Mouse (Mus musculus) heart, embryonic 15.5 days (tissue): Measurements from ENCODE around the gene Qdpr. TPM values are rescaled to one million over a fixed set of nuclear protein-coding genes. Genes with fewer than 3 reads are reported as not detected.

Source experiments
- ATAC-seq: fragments of 200-750 bp; cut with Nextera tagmentation; replicated peaks from 2 replicates; pipeline ENCODE4 v1.8.0; 2017; ENCODE audit warnings: low read depth, moderate TSS enrichment; ENCODE audit not compliant: insufficient number of reproducible peaks, insufficient read depth, low FRiP score
- H3K27ac ChIP-seq: fragments of 300-500 bp; sonication (generic); 2 replicates; pipeline ENCODE4 v1.5.1; 2015; ENCODE audit warnings: mild to moderate bottlenecking, inconsistent platforms
- H3K27me3 ChIP-seq: fragments of 300-500 bp; sonication (generic); 2 replicates; pipeline ENCODE4 v1.6.1; 2015; ENCODE audit warnings: inconsistent platforms
- H3K36me3 ChIP-seq: fragments of 300-500 bp; sonication (generic); 2 replicates; pipeline ENCODE4 v1.6.1; 2015; ENCODE audit warnings: mild to moderate bottlenecking, inconsistent platforms
- H3K4me1 ChIP-seq: fragments of 300-500 bp; sonication (generic); replicated peaks from 2 replicates; pipeline ENCODE4 v1.6.1; 2015; ENCODE audit warnings: inconsistent platforms
- H3K4me2 ChIP-seq: fragments of 300-500 bp; sonication (generic); 2 replicates; pipeline ENCODE4 v1.6.1; 2015; ENCODE audit warnings: inconsistent platforms, mild to moderate bottlenecking, moderate library complexity
- H3K4me3 ChIP-seq: fragments of 300-500 bp; sonication (generic); 2 replicates; pipeline ENCODE4 v1.5.1; 2015; ENCODE audit warnings: mild to moderate bottlenecking, inconsistent platforms
- H3K9ac ChIP-seq: fragments of 300-500 bp; sonication (generic); 2 replicates; pipeline ENCODE4 v1.6.1; 2015; ENCODE audit warnings: mild to moderate bottlenecking, inconsistent platforms
- H3K9me3 ChIP-seq: fragments of 300-500 bp; sonication (generic); replicated peaks from 2 replicates; pipeline ENCODE4 v1.6.1; 2016; ENCODE audit warnings: inconsistent platforms
- WGBS: fragments of 180-500 bp; shearing (Covaris S2); methylation state at CpG from one replicate; pipeline ENCODE4 v1.1.7; 2015; ENCODE audit warnings: mixed read lengths; 5-methylcytosine and 5-hydroxymethylcytosine counted together
- polyA plus RNA-seq: library from polyadenylated mRNA; unstranded; fragments of >200 nt; fragmentation: Nextera tagmentation; extraction: Ambion mirVana; gene quantifications from 2 replicates; pipeline ENCODE4 v1.2.1, GENCODE M21; 2015

Gene Qdpr
- polyA plus RNA-seq = 100 and 106 TPM in 2 replicates

DNA sequence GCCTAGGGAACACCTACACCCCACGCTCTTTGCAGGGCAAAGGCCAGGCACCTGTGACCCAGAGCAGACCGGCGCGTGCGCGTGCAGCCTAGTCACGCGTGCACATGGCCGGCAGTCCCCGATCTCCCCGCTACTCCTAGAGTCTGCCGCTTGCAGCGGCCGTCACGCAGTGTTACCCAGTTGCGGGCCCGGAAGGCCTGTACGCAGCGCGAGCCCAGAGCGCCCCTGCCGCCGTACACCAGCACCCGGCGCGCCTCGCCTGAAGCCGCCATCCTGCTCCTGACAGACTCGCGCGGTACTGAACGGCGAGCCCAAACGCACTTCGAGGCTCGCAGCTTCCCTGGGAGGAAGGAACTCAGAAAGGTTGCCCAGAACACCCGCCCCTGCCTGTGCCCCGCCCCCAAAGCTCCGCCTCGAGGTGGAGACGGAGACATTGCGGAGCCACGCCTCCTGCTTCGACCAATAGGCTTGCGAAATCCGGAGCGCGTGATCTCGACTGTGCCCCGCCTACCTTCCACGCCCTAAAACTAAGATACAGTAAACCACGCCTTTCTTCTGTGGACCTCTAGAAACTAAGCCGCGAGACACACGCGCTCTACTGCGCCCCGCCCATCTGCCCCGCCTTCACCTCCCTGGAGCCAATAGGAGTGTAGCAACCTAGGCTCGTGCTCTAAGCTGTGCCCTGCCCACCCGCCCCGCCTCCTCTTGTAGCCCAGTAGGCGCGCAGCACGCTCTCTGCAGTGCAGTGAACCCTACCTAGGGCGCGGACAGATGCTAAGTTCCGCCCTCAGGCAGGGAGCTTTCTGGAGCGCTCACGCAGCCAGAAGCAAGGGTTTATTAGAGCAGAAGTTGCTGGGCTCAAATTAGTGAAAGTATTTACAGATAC is at the start of gene Qdpr:
Qdpr (minus strand) TSS at position 406 of the 886 bp plus-strand sequence.
- Histone ChIP-seq H3K4me1 (peaks cover 15% of the 10 kb centered on the region), H3K27ac (peak within 1 kb of the TSS; percentile 89), H3K9ac (peak within 1 kb of the TSS; percentile 87), H3K9me3 (no peaks in the 10 kb centered on the region), H3K27me3 (no peaks in the 10 kb centered on the region), H3K36me3 (no peaks in the 10 kb centered on the region), H3K4me2 (peak within 1 kb of the TSS; percentile 99), H3K4me3 (peak within 1 kb of the TSS; percentile 87)
- ATAC-seq = peak; percentile 99
- under 1% methylated on average over 70 of the region's 70 CpGs for WGBS

GRCm38 (mm10) chr5:45497564-45497963 is 47.5 kb upstream of the Qdpr start:
- peaks cover 13% of the 10 kb centered on the region for H3K4me1 ChIP-seq
- H3K4me3 ChIP-seq = no peak overlapping the region
- no peak overlapping the region for H3K27ac ChIP-seq
- peaks cover 31% of the 10 kb centered on the region for H3K36me3 ChIP-seq
- no peak overlapping the region for H3K4me2 ChIP-seq
- no peaks in the 10 kb centered on the region for H3K9me3 ChIP-seq
- no peaks in the 10 kb centered on the region for H3K27me3 ChIP-seq
- no peak for ATAC-seq
- no peak overlapping the region for H3K9ac ChIP-seq
- WGBS = 83% methylated on average over 5 of the region's 5 CpGs

GRCm38 (mm10) chr5:45496930-45497550 is 47.0 kb upstream of the Qdpr start:
- Histone ChIP-seq H3K4me2 (no peak overlapping the region), H3K27me3 (no peaks in the 10 kb centered on the region), H3K9ac (no peak overlapping the region), H3K27ac (no peak overlapping the region), H3K9me3 (no peaks in the 10 kb centered on the region), H3K4me3 (no peak overlapping the region), H3K4me1 (peaks cover 14% of the 10 kb centered on the region), H3K36me3 (peaks cover 25% of the 10 kb centered on the region; the same call in 1 of the 2 replicates)
- no peak for ATAC-seq
- WGBS = 78% methylated on average over 12 of the region's 12 CpGs

DNA sequence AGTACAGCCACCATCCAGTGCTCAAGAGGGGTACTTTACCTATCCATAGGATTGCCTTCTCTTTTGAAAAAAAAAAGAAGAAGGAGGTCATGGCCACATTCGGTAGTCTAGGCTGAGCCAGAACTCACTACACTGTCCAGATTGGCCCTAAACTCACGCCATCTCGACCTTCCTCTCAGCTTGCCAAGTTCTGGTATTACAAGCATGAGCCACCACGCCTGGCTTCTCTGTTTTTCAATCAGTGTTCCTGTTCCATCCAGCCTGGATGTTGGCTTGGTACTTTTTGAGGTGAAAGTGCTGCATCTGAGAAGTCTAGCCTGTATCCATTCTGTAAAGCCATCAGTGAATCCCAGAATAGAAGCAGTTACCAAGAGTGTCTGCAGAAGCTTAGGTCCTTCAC is 46.4 kb upstream of the Qdpr start:
- Histone ChIP-seq H3K4me1 (peaks cover 14% of the 10 kb centered on the region), H3K9ac (no peak overlapping the region), H3K36me3 (peaks cover 22% of the 10 kb centered on the region; the same call in 1 of the 2 replicates), H3K4me3 (no peak overlapping the region), H3K4me2 (no peak overlapping the region), H3K27ac (no peak overlapping the region), H3K27me3 (peaks cover 5% of the 10 kb centered on the region; the same call in 1 of the 2 replicates), H3K9me3 (no peaks in the 10 kb centered on the region)
- 83% methylated on average over 4 of the region's 4 CpGs for WGBS
- ATAC-seq = no peak

DNA sequence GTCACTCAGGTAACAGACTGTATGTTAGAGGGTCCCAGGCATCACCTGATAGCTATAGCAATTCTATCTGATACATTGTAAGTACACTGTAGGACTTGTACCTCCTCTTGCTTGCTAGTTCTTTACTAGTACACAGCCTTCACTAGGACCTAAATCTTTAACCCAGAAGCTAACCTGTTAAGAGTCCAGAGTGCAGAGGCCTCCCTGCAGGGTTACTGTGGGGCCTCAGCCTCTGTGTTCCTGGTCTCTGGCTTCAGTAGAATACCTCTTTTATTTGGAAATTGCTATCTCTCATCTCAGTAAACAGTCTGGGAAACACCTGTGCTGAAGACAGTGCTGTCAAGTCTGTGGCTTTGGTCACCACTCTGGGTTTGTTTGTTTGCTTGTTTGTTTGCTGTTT is 46.0 kb upstream of the Qdpr start:
- H3K4me1 ChIP-seq = peaks cover 14% of the 10 kb centered on the region
- no peak for ATAC-seq
- H3K27me3 ChIP-seq = peaks cover 9% of the 10 kb centered on the region; the same call in 1 of the 2 replicates
- H3K27ac ChIP-seq = no peak overlapping the region
- peaks cover 20% of the 10 kb centered on the region; the same call in 1 of the 2 replicates for H3K36me3 ChIP-seq
- H3K9ac ChIP-seq = no peak overlapping the region
- H3K9me3 ChIP-seq = no peaks in the 10 kb centered on the region
- no peak overlapping the region for H3K4me2 ChIP-seq
- H3K4me3 ChIP-seq = no peak overlapping the region

GRCm38 (mm10) chr5:45495429-45495975 is 45.5 kb upstream of the Qdpr start:
- peaks cover 14% of the 10 kb centered on the region for H3K4me1 ChIP-seq
- ATAC-seq = no peak
- no peak overlapping the region for H3K27ac ChIP-seq
- no peak overlapping the region for H3K9ac ChIP-seq
- no peak overlapping the region for H3K4me3 ChIP-seq
- H3K36me3 ChIP-seq = peaks cover 15% of the 10 kb centered on the region; the same call in 1 of the 2 replicates
- H3K27me3 ChIP-seq = peaks cover 9% of the 10 kb centered on the region; the same call in 1 of the 2 replicates
- 93% methylated on average over 3 of the region's 3 CpGs for WGBS
- H3K4me2 ChIP-seq = no peak overlapping the region
- H3K9me3 ChIP-seq = no peaks in the 10 kb centered on the region

DNA sequence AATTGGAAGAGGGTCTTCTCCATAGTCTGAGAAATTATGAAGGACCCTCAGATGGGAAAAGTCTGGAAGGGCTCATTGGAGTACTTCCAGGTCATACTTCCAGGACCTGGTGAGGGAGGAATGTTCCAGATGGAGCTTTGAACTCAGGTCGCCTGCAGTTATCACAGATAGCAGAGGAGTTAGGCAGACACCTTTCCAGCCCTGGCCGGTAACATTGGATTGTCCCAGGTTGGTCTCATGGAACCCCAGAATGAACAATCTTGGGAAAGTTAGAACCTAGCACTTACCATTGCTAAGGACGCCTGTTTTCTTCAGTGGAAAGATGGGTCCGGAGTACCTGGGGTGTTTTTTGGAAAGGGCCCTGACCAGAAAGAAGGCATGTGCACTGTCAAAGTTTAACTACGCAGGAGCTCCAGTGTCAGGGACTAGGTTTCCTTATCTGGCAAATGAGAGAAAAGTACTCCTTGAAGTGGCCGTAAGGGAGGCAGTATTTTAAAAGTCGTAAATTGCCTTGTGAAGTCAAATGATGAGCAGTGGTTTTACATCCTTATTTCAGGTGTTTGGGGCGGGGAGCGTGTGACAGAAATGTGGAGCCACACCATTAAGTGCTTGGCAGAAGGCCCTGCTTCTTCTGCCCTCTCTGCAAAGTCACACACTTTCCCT is 44.2 kb upstream of the Qdpr start:
- Histone ChIP-seq H3K4me1 (peaks cover 14% of the 10 kb centered on the region), H3K27ac (peak overlapping the region; percentile 84; the same call in 1 of the 2 replicates), H3K4me3 (peak overlapping the region; percentile 89), H3K9ac (peak overlapping the region; percentile 81), H3K9me3 (no peaks in the 10 kb centered on the region), H3K27me3 (peaks cover 9% of the 10 kb centered on the region; the same call in 1 of the 2 replicates), H3K4me2 (peak overlapping the region; percentile 88), H3K36me3 (peaks cover 10% of the 10 kb centered on the region; the same call in 1 of the 2 replicates)
- WGBS = 55% methylated on average over 9 of the region's 9 CpGs
- ATAC-seq = no peak

DNA sequence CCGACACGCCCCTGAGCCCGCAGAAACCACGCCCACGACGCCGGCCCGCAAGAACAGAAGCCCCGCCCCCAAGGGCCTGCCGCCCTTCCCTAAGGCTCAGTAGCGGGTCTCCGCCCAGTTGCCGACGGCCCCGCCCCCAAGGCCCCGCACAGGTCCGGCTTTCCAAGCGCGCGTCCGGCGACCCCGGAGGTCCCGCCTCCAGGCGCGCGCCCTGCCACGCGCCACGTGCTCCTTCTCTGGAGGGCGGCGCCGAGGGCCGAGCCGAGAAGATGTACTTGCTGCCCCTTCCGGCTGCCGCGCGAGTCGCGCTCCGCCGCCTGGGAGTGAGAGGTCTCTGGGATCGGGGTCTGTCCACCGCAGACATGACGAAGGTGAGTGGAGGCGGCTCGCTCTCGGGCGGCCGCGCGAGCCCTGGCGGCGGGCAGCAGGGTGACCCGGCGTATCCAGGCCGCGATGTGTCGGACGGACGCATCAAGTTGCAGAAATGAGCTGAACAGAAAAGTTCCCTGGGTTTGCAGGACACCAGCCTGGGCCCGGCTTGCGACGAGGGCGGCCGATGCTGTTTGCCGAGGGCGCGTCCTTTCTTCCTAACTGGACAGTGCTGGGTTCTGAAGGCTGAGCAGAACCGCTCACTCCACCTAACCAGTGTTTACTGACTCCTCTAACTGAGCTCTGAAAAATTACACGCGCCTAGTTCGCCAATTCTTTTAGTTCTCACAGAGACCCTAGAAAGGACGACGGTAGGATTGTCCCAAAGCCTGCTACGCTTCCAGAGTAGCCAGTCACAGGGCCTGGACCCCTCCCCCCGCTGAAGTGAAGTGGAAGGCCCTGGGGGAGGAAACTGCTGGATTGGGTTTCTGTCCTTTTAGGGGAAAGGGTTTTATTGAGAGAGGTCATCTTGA is 43.4 kb upstream of the Qdpr start, which contains the start of gene Lap3:
Lap3 (plus strand) TSS at position 184 of the 902 bp plus-strand sequence.
- Histone ChIP-seq H3K27ac (peak within 1 kb of the TSS; percentile 84), H3K9me3 (no peaks in the 10 kb centered on the region), H3K27me3 (peaks cover 9% of the 10 kb centered on the region; the same call in 1 of the 2 replicates), H3K36me3 (peaks cover 5% of the 10 kb centered on the region; the same call in 1 of the 2 replicates), H3K4me3 (peak within 1 kb of the TSS; percentile 89), H3K4me2 (peak within 1 kb of the TSS; percentile 88), H3K4me1 (peaks cover 14% of the 10 kb centered on the region), H3K9ac (peak within 1 kb of the TSS; percentile 81)
- WGBS = under 1% methylated on average over 78 of the region's 78 CpGs
- ATAC-seq = peak; percentile 95

GRCm38 (mm10) chr5:45491776-45492175 is 41.7 kb upstream of the Qdpr start:
- Histone ChIP-seq H3K27me3 (peaks cover 9% of the 10 kb centered on the region; the same call in 1 of the 2 replicates), H3K4me1 (peaks cover 14% of the 10 kb centered on the region), H3K4me2 (no peak overlapping the region), H3K27ac (no peak overlapping the region), H3K9me3 (no peaks in the 10 kb centered on the region), H3K4me3 (no peak overlapping the region), H3K9ac (no peak overlapping the region), H3K36me3 (peaks cover 2% of the 10 kb centered on the region; the same call in 1 of the 2 replicates)
- 66% methylated on average over 4 of the region's 4 CpGs for WGBS
- no peak for ATAC-seq

GRCm38 (mm10) chr5:45483654-45484053 is 33.6 kb upstream of the Qdpr start:
- Histone ChIP-seq H3K36me3 (no peaks in the 10 kb centered on the region), H3K9me3 (no peaks in the 10 kb centered on the region), H3K27ac (no peak overlapping the region), H3K4me3 (no peak overlapping the region), H3K9ac (no peak overlapping the region), H3K4me2 (no peak overlapping the region), H3K4me1 (no peaks in the 10 kb centered on the region), H3K27me3 (0 out of 2 replicates have a peak, but pooled peaks cover 6% of the 10 kb centered on the region)
- WGBS = 71% methylated on average over 1 of the region's 1 CpGs
- ATAC-seq = no peak
